Mouse (Mus musculus) c-Kit-positive CD71-negative TER-119-negative erythroid progenitor cells, embryonic 14.5 days (primary cell): ENCODE measurements around the gene Col9a1.
A peak's percentile ranks its signal among the peaks of the same experiment; 100 is the strongest.

Experiments used
- DNase-seq: peaks from one replicate; pipeline ENCODE4 v3.0.0-alpha.2; 2013; ENCODE audit warnings: low read depth

The Col9a1 gene

GRCm38 (mm10) chr1:24222231-24222630 lies 44.8 kb downstream of the Col9a1 start:
- DNase-seq = no peak

DNA sequence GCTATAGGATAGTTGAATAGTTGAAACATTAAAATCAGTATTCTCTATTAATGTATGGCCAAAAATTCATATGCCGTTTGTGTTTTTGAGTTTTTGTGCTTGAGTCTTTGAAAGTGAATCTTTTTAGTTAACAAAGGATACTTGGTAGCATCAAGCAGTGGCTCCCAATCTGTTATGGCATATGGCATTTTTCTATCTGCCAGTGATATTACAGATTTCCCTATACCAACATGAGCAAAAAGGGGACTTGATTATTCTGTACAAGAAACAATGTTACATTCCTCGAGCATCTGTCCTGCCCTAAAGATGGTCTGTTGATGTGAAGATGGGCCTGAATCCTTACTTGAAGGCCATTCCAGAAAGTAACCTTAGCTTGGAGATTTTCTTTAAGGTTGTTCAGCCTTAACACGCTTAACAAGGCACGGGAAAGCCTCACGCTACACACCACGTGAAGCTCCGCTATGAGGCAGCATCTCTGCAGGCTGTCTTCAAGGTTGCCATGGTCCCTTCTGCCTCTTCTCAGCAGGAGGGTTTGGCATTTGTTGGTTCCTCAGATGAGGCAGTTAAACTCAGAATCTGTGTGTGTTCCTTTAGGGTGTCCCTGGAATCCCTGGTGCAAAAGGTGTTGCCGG lies 45.7 kb downstream of the Col9a1 start:
- no peak for DNase-seq

GRCm38 (mm10) chr1:24225825-24226526 lies 48.6 kb downstream of the Col9a1 start:
- no peak for DNase-seq

DNA sequence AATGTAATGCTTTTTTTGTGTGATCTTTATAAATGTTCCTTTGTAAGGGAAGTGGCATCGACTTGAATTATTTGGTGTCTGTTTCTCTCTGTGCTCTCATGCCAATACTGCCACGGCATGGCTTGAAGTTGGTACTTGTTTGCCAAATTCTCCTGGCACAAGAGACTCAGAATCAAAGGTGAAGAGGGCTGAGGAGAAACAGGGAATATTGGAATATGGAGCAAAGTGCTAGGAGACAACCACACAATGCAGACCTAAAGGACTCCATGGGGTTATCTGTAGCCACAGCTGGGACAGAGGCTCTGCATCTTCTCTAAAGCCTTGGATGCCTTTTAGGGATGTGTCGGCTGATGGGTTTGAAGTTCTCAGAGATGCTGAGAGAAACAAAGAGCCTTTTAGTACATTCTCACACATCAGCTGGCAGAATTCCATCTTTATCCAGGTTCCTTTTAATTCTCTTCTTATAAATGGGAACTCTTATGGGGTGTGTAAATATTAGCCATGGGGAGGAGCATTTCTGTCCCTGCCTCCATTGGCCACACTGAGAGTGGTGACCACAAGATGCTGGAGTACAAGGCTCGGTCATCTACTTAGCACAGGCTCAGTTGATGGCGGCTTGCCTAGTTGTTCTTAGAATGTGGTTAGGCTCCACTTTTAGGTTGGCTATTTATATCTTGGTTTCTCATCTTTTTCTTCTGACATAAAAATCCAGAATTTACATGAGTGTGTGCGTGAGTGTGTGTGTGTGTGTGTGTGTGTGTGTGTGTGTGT lies 49.7 kb downstream of the Col9a1 start:
- no peak for DNase-seq

DNA sequence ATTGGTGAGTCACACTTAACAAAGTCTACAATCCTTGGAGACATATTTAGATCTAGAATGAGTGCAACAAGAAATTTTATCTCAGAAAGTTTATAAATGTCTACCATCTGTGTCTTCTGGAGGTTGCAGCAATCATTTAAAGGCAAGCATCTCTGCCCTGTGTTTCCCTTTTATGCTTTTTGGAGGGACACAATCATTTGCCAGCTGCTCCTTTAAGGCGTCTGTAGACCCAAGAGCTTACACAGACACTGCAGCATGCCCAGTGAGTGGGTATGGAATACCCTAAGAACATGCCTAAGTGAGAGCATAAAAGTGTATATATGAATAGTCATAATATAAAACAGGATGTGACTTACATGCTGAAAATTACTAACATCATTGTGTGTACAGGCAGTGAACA lies 52.1 kb downstream of the Col9a1 start:
- no peak for DNase-seq

DNA sequence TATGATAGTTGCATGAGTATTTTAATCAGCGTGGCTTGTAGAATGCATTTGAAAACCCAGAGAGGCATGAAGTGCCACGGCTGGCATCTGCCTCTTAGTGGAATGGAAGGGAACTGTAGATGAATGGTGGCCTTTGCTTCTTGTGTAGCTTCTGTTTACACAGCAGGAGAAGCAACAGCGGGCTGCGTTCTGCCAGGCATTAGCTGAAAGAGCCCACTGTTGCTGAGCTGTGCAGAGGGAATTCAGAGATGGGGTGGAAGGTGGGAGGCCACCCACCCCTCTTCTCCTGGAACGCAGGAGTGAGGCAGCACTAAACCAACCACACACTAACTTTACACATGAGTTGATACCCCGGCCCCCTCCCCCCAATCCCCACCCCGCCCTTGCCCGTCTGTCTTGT lies 53.0 kb downstream of the Col9a1 start:
- DNase-seq = no peak

DNA sequence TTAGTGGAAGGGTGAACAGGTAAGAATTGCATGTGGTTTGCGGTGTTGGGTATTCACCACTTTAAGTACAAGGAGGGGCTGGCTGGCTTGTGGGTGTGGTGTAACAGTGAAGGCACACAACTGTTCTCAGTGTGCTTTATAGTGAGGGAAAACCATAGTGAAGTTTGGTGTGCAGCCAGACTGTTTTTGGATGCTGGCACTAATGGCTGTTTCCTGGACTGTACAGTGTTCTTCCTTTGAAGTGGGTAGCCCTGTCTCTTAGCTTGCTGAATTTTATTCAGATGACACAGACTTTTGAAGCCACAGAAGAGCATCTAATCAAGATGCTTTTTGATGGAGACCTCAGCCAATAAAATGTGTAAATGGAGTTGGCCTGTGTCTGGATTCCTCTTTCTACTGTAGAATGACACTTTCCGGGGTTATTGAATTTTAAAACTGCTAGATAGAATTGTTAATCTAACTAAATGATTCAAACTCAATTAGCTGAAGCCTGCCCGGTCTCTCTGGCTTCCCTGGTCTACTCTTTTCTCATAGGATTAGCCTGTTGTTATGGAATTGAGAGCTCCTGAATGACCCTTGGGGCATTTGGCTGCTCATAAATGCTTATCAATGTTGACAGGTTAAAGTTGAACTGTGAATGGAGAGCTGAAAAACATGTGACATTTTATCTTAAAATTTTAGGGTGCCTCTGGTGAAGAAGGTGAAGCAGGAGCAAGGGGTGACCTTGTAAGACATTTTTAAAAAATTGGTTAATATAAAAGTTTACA lies 54.3 kb downstream of the Col9a1 start:
- DNase-seq = no peak

DNA sequence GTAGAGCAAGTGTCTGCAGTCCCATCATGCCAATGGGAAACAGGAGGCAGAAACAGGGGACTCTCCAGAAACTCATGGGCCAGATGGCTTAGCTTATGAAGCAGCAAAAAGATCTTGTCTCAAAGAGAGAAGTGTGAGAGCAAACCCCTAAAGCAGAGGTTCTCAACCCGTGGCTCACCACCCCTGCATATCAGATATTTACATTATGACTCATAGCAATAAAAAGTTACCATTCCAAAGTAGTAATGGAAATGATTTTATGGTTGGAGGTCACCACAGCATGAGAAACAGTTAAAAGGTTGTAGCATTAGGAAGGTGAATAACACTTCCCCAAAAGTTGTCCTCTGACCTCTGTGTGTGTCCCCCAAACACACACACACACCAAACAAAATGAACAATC lies 58.9 kb downstream of the Col9a1 start:
- no peak for DNase-seq

DNA sequence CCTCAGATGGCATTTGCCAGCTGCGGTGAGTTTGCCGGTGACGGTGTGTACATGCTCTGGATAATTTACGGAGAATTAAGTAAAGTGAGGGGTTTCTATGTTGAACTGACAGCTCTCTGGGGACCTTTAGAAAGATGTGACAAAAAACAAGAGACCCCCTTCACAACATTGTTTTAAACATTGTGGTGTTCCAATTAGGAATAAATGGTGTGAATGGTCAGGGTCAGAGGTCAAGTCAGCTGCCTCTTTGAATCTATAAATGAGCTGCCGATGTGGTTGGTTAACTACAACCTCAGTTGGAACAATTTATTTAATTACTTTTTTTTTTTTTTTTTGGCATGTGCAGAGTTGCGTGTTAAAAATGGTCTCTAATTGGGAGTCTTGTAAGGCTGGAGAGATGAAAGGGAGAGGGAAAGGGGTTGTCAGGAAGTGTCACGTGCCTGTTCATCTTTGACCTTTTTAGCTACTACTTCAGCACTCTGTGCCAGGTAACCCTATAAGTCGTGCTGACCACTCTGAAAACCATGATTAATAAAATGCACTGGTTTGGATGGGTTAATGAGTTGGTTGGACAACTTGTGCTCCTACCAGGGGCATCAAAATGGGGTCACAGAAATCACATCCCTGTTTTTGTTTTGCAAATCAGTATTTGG lies 62.8 kb downstream of the Col9a1 start:
- DNase-seq = no peak

DNA sequence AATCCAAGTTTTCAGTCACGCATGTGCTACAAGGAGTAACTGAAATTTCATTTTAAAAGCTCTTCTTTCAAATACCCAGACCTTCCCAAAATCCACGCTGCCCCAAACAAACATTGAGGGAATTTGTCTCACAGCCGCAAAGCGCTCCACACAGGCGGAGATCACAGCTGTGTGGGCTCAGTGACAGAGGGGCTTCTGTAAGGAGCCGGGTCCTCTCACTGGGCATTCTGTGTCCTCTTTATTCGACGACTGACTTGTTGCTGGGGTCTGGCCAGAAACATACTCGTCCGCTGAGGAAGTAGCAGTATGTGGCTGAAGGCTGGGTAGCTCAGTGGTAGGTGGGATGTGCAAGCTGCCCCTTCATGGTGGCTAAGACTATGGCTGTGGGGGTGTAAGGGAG lies 67.5 kb downstream of the Col9a1 start:
- no peak for DNase-seq

GRCm38 (mm10) chr1:24245700-24246375 lies 68.4 kb downstream of the Col9a1 start:
- DNase-seq = no peak

- no peak for DNase-seq
These were observed 71.1 kb downstream of the Col9a1 start for GRCm38 (mm10) chr1:24248294-24249104.

GRCm38 (mm10) chr1:24249105-24249664 lies 71.8 kb downstream of the Col9a1 start:
- DNase-seq = peak; percentile 14

DNA sequence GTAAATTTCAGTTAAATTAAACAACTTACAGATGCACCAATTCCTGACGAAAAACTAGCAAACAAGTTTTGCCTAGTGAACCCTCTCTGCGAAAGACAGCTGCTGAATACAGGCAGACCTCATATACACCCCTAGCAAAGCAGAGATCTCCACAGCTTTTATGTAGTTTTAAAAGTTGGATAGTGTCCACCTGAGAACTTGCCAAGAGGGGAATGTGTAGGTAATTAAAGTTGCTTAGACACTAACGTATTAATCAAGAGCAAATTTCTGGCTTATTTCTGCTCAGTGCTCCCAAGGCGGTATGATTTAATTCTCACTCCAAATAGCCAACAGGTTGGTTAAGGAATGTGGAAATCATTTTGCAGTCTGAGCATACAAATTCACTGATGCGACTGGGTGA lies 80.6 kb downstream of the Col9a1 start:
- DNase-seq = no peak

GRCm38 (mm10) chr1:24259419-24259818 lies 82.0 kb downstream of the Col9a1 start:
- DNase-seq = no peak

DNA sequence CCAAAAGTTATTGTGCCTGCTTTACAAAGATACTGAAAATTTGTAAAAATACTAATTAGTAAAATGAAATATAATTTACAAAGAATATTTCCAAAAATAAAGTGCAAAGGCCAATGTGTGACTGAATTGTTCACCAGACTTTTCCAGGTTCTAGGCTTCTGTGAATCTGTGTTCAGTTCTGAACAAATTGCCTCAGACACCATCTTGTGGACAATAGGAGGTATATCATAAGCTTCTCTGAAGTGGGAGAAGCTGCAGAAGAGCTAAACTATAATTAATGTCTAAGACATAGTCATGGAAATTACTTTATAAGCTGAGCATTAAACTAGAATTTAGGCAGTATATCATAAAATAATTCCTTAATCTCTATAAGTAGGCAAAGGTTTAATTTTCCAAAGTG lies 83.8 kb downstream of the Col9a1 start:
- no peak for DNase-seq

GRCm38 (mm10) chr1:24267022-24267421 lies 89.6 kb downstream of the Col9a1 start:
- no peak for DNase-seq

GRCm38 (mm10) chr1:24286360-24286759 lies 109.0 kb downstream of the Col9a1 start:
- DNase-seq = no peak

DNA sequence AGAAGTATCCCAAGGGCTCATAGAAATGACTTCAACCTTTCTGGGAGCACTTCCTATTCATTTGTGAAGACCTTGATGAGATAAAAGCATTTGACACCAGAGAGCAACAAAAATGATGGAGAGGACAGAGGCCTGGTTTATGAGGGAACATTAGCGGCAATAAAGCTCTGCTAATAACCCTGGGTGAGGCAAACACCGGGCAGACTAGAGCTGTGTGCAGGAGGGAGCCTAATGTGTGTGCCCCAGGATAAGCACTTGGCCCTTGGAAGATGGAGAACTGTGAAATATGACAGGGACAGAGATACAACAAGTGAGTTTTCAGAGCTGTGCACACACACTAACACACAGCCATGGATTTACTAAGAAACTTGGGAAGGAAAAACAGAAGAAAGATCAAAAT lies 115.1 kb downstream of the Col9a1 start:
- no peak for DNase-seq
